Mouse (Mus musculus) megakaryocyte, embryonic 14.5 days (primary cell): ENCODE data around the gene Dlx3.

Experiments used
- FLI1 ChIP-seq: IDR thresholded peaks from 2 replicates; pipeline ENCODE4 v1.6.1; 2012; ENCODE audit warnings: low read length, inconsistent platforms, mixed read lengths
- GATA1 ChIP-seq: IDR thresholded peaks from 3 replicates; pipeline ENCODE4 v1.6.1; 2012; ENCODE audit warnings: mixed read lengths, low read length, inconsistent platforms, borderline replicate concordance

DNA sequence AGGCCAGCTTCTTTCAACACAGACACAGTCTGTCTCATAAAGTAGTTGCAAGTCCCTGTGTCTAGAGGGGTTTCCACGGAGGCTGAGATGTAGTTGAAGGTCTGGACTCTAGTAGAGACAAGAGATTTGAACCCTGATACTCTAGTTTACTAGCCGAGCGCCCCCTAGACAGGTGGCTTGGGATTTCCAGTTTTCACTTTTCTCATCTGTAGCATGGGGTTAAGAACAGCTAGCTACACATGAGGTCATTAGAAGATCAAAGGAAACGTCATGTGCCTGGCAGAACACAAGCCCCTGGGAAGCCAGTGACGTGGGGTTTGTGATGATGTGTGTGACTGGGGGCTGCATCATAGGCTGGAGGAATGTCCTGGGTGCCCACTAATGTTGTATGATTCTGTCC lies 37.4 kb downstream of the Dlx3 start:
- no peak for TF ChIP-seq GATA1
- TF ChIP-seq FLI1, result no peak
